Mouse (Mus musculus): Measurements from ENCODE around the gene Zwilch. TPM values are rescaled to one million over a fixed set of nuclear protein-coding genes. Genes with fewer than 3 reads are reported as not detected.
A peak's percentile ranks its signal among the peaks of the same experiment; 100 is the strongest.

Zwilch gene
- 3.2 and 4.1 TPM in 2 replicates for polyA plus RNA-seq (2015; fragmentation: Nextera tagmentation; extraction: Ambion mirVana)

DNA sequence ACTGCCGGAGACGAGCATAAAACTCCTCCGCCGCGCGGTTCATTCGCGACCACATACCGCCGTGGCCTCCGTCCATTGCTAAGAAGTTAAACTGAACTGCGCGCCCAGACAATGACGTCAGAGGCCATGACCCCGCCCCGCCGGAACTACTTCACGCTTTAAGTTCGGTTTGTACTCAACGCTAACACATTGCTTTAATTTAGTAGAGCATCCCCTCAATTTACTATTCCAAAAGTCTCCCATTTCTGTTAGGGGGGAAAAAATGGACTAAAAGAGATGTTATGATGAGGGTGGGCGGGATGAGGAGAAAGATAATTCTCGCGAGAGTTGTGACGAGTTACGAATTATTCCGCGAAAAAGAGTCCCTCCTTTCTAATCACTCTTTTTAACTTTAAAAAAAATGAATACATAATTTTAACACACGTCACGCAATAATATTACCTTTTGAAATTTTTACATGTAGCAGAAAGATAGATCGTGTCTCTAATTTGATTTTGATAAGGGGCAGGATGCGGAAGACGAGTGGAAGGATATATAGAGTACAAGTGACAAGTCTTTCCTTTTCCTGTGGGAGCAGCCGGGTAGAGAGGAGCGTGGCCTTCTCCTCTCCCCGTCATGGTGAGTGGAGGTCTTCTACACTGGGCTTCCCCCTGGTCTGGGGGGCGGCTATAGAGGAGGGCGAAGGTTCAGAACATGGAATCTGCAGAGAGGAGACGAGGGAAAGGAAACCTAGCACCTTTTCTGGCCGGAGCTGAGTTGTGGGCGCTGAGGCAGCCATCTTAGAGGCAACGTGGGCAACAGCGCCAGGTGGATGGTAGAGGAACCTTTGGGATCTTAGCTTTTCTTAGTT is at the start of gene Zwilch, which contains the start of gene Rpl4:
Gene Zwilch, minus strand, starts transcription at position 289 of the 850 bp plus-strand sequence.
Gene Rpl4, plus strand, starts transcription at position 560 of the 850 bp plus-strand sequence.
- ATAC-seq (ENCODE audit: low FRiP score, low TSS enrichment) (peak; percentile 86), DNase-seq (ENCODE audit: low spot score) (peak; percentile 82)
- Histone ChIP-seq H3K4me2 (replicated peaks; ENCODE audit: low read depth) (peak within 1 kb of the TSS; percentile 80), H3K36me3 (ENCODE audit: control insufficient read depth, insufficient read depth, low read length) (peaks cover 21% of the 10 kb centered on the region), H3K9ac (ENCODE audit: low read length) (peak within 1 kb of the TSS; percentile 90), H3K9me3 (ENCODE audit: control insufficient read depth, low read length) (no peaks in the 10 kb centered on the region), H3K4me1 (replicated peaks; ENCODE audit: control insufficient read depth, insufficient read depth) (0 out of 2 replicates have a peak, but pooled peaks cover 3% of the 10 kb centered on the region), H3K27ac (replicated peaks) (peak within 1 kb of the TSS; percentile 86), H3K27me3 (ENCODE audit: control insufficient read depth, insufficient read depth, low read length) (no peaks in the 10 kb centered on the region), H3K4me3 (ENCODE audit: low read depth, low read length) (peak within 1 kb of the TSS; percentile 85)
- WGBS: under 1% methylated on average over 42 of the region's 42 CpGs
- TF ChIP-seq CTCF (IDR thresholded peaks at IDR 0.05; ENCODE audit: low read depth) (peak; percentile 53), EP300 (optimal IDR thresholded peaks at IDR 0.05) (peak; percentile 98)

DNA sequence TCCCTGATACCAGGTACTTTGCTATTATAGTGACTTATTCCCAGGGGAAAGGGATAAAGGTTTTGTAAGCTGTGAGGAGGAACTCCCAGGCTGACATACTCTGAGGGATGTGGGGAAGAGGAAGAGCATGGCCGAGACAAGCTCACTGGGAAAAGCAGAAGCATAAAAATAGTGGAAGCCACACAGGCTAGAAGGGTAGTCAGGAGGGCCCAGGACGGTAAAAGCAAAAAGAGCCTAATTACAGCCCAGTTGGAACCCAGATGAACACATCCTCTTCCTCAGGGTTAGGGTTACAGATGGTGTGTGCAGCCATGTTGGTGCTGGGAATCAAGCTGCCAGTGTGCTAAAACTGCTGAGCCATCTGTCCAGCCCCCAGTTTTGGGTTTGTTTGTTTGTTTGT is 49.2 kb upstream of the Zwilch start:
- Histone ChIP-seq H3K27ac (replicated peaks) (peak overlapping the region; percentile 35), H3K9ac (ENCODE audit: low read length) (no peak overlapping the region), H3K36me3 (ENCODE audit: control insufficient read depth, insufficient read depth, low read length) (no peaks in the 10 kb centered on the region; the same call in 1 of the 2 replicates), H3K4me1 (replicated peaks; ENCODE audit: control insufficient read depth, insufficient read depth) (no peaks in the 10 kb centered on the region), H3K4me3 (ENCODE audit: low read depth, low read length) (no peak overlapping the region), H3K9me3 (ENCODE audit: control insufficient read depth, low read length) (no peaks in the 10 kb centered on the region), H3K4me2 (replicated peaks; ENCODE audit: low read depth) (no peak overlapping the region), H3K27me3 (ENCODE audit: control insufficient read depth, insufficient read depth, low read length) (no peaks in the 10 kb centered on the region)
- TF ChIP-seq CTCF (IDR thresholded peaks at IDR 0.05; ENCODE audit: low read depth) (no peak), EP300 (optimal IDR thresholded peaks at IDR 0.05) (no peak)
- DNase-seq (ENCODE audit: low spot score): no peak
- WGBS: 66% methylated on average over 2 of the region's 2 CpGs
- ATAC-seq (ENCODE audit: low FRiP score, low TSS enrichment): no peak

DNA sequence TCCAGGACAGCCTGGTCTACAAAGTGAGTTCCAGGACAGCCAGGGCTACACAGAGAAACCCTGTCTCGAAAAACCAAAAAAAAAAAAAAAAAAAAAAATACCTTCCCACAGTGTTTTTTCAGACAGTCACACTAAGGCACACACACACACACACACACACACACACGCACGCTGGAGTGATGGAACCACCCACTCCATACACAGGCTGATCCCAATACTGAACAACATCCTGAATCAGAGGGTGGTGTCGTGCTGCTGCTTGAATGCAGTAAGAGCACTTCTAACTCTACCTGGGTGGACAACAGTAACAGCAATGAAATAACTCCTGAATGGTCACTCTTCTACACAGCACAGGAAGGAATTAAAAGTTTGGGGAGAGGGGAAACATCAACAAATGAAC is 48.6 kb upstream of the Zwilch start:
- 66% methylated on average over 4 of the region's 4 CpGs for WGBS
- 0 out of 2 replicates have a peak, but pooled peaks cover 2% of the 10 kb centered on the region for H3K4me1 ChIP-seq (replicated peaks; ENCODE audit: control insufficient read depth, insufficient read depth)

DNA sequence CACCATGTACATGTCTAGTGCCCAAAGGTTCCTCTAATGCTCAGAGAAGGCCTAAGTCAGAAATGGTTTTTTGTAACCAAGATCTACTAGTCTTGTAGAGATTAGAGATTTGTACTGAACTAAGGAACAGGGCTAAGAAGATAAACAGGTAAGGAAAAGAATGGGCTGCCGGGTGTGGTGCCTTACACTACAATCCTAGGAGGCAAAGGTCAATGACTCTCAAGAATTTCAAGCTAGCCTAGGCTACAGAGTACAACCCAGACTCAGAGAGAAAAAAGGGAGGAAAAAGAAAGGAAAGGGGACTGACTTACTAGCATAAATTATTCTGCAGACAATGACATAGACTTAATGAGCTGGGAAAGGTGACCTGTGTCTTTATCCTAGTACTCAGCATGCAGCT is 47.7 kb upstream of the Zwilch start:
- TF ChIP-seq EP300 (optimal IDR thresholded peaks at IDR 0.05): no peak
- TF ChIP-seq CTCF (IDR thresholded peaks at IDR 0.05; ENCODE audit: low read depth): no peak
- no peaks in the 10 kb centered on the region; the same call in 1 of the 2 replicates for H3K36me3 ChIP-seq (ENCODE audit: control insufficient read depth, insufficient read depth, low read length)
- H3K9ac ChIP-seq (ENCODE audit: low read length): no peak overlapping the region
- H3K4me1 ChIP-seq (replicated peaks; ENCODE audit: control insufficient read depth, insufficient read depth): 0 out of 2 replicates have a peak, but pooled peaks cover 4% of the 10 kb centered on the region
- 38% methylated on average over 1 of the region's 1 CpGs for WGBS
- H3K27me3 ChIP-seq (ENCODE audit: control insufficient read depth, insufficient read depth, low read length): no peaks in the 10 kb centered on the region
- ATAC-seq (ENCODE audit: low FRiP score, low TSS enrichment) (no peak), DNase-seq (ENCODE audit: low spot score) (no peak)
- no peak overlapping the region for H3K4me2 ChIP-seq (replicated peaks; ENCODE audit: low read depth)
- no peaks in the 10 kb centered on the region for H3K9me3 ChIP-seq (ENCODE audit: control insufficient read depth, low read length)
- H3K27ac ChIP-seq (replicated peaks): peak overlapping the region; percentile 24
- H3K4me3 ChIP-seq (ENCODE audit: low read depth, low read length): no peak overlapping the region

More for the DNA sequence above, 48.6 kb upstream of the Zwilch start:
- Histone ChIP-seq H3K36me3 (ENCODE audit: control insufficient read depth, insufficient read depth, low read length) (no peaks in the 10 kb centered on the region; the same call in 1 of the 2 replicates), H3K27ac (replicated peaks) (peak overlapping the region; percentile 35), H3K27me3 (ENCODE audit: control insufficient read depth, insufficient read depth, low read length) (no peaks in the 10 kb centered on the region), H3K4me2 (replicated peaks; ENCODE audit: low read depth) (no peak overlapping the region), H3K4me3 (ENCODE audit: low read depth, low read length) (no peak overlapping the region), H3K9me3 (ENCODE audit: control insufficient read depth, low read length) (no peaks in the 10 kb centered on the region), H3K9ac (ENCODE audit: low read length) (no peak overlapping the region)
- ATAC-seq (ENCODE audit: low FRiP score, low TSS enrichment) (no peak), DNase-seq (ENCODE audit: low spot score) (no peak)
- TF ChIP-seq CTCF (IDR thresholded peaks at IDR 0.05; ENCODE audit: low read depth): no peak
- no peak for TF ChIP-seq EP300 (optimal IDR thresholded peaks at IDR 0.05)

DNA sequence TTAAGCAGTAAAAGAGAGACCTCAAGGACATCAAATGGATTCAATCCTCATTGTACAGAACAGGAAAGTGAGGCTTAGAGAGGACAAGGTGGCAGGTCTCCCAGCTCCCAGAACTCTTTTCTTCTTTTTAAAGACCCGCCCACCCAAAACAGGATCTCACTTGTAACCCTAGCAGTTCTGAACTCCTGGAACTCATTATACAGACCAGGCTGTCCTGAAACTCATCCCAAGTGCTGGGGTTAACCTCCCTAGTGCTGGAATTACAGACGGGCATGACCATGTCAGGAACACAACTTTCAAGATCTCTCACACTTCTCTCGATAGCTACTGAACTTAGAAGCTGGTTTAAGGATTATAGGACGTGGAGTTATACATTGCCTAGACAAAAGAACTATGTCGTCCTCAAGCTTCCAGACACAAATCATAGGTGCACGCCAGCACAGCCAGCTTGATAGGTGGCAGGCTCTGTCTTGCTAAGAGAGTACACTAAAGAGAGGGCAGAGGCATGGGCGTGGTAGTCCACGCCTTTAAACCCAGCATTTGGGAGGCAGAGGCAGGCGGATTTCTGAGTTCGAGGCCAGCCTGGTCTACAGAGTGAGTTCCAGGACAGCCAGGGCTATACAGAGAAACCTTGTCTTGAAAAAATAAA is 47.0 kb upstream of the Zwilch start:
- no peak overlapping the region for H3K9ac ChIP-seq (ENCODE audit: low read length)
- no peaks in the 10 kb centered on the region for H3K27me3 ChIP-seq (ENCODE audit: control insufficient read depth, insufficient read depth, low read length)
- no peak for DNase-seq (ENCODE audit: low spot score)
- 0 out of 2 replicates have a peak, but pooled peaks cover 4% of the 10 kb centered on the region for H3K4me1 ChIP-seq (replicated peaks; ENCODE audit: control insufficient read depth, insufficient read depth)
- no peak overlapping the region for H3K4me2 ChIP-seq (replicated peaks; ENCODE audit: low read depth)
- no peak overlapping the region for H3K4me3 ChIP-seq (ENCODE audit: low read depth, low read length)
- 73% methylated on average over 10 of the region's 10 CpGs for WGBS
- TF ChIP-seq EP300 (optimal IDR thresholded peaks at IDR 0.05): no peak
- no peak for ATAC-seq (ENCODE audit: low FRiP score, low TSS enrichment)
- H3K27ac ChIP-seq (replicated peaks): peak overlapping the region; percentile 24
- H3K9me3 ChIP-seq (ENCODE audit: control insufficient read depth, low read length): no peaks in the 10 kb centered on the region
- H3K36me3 ChIP-seq (ENCODE audit: control insufficient read depth, insufficient read depth, low read length): no peaks in the 10 kb centered on the region; the same call in 1 of the 2 replicates

All from stomach, postnatal 0 days (tissue).